Mouse (Mus musculus): ENCODE data around the gene Tada2a. TPM values are rescaled to one million over a fixed set of nuclear protein-coding genes. Genes with fewer than 3 reads are reported as not detected.

Tada2a gene
- polyA plus RNA-seq, 1 experiment from 2014 or later = 32.7 TPM

GRCm38 (mm10) chr11:84047270-84047669 lies 82.1 kb downstream of the Tada2a start:
- no peaks in the 10 kb centered on the region for H3K27me3 ChIP-seq (ENCODE audit: control insufficient read depth, insufficient read depth, low read length)
- 74% methylated on average over 4 of the region's 4 CpGs for WGBS
- DNase-seq (ENCODE audit: low spot score) (no peak), ATAC-seq (ENCODE audit: low FRiP score) (no peak)
- no peak overlapping the region for H3K4me3 ChIP-seq (ENCODE audit: low read depth, low read length)
- H3K4me1 ChIP-seq (replicated peaks; ENCODE audit: control insufficient read depth, insufficient read depth, low read length) = peaks cover 7% of the 10 kb centered on the region
- no peaks in the 10 kb centered on the region for H3K36me3 ChIP-seq (ENCODE audit: control insufficient read depth, insufficient read depth, low read length)
- no peak overlapping the region for H3K4me2 ChIP-seq (replicated peaks; ENCODE audit: low read depth, low read length)
- no peak overlapping the region for H3K9ac ChIP-seq (ENCODE audit: low read depth, low read length)
- no peak overlapping the region for H3K27ac ChIP-seq (ENCODE audit: low read depth, low read length)
- no peaks in the 10 kb centered on the region for H3K9me3 ChIP-seq (ENCODE audit: control insufficient read depth, low read length)

- Histone ChIP-seq H3K27me3 (ENCODE audit: control insufficient read depth, insufficient read depth, low read length) (no peaks in the 10 kb centered on the region), H3K4me1 (replicated peaks; ENCODE audit: control insufficient read depth, insufficient read depth, low read length) (peaks cover 7% of the 10 kb centered on the region), H3K9me3 (ENCODE audit: control insufficient read depth, low read length) (no peaks in the 10 kb centered on the region), H3K36me3 (ENCODE audit: control insufficient read depth, insufficient read depth, low read length) (no peaks in the 10 kb centered on the region), H3K4me2 (replicated peaks; ENCODE audit: low read depth, low read length) (no peak overlapping the region), H3K9ac (ENCODE audit: low read depth, low read length) (no peak overlapping the region), H3K4me3 (ENCODE audit: low read depth, low read length) (no peak overlapping the region), H3K27ac (ENCODE audit: low read depth, low read length) (no peak overlapping the region)
- no peak for DNase-seq (ENCODE audit: low spot score)
- 44% methylated on average over 1 of the region's 1 CpGs for WGBS
- ATAC-seq (ENCODE audit: low FRiP score) = no peak
These were observed 84.4 kb downstream of the Tada2a start for GRCm38 (mm10) chr11:84044988-84045387.

- H3K27ac ChIP-seq (ENCODE audit: low read depth, low read length) = peak overlapping the region; percentile 83
- 29% methylated on average over 14 of the region's 14 CpGs for WGBS
- no peaks in the 10 kb centered on the region for H3K9me3 ChIP-seq (ENCODE audit: control insufficient read depth, low read length)
- H3K4me2 ChIP-seq (replicated peaks; ENCODE audit: low read depth, low read length) = 0 out of 2 replicates have a peak overlapping the region, but pooled peaks have one; percentile 9
- H3K36me3 ChIP-seq (ENCODE audit: control insufficient read depth, insufficient read depth, low read length) = no peaks in the 10 kb centered on the region
- DNase-seq (ENCODE audit: low spot score) (peak; percentile 91), ATAC-seq (ENCODE audit: low FRiP score) (peak; percentile 93)
- no peak overlapping the region for H3K9ac ChIP-seq (ENCODE audit: low read depth, low read length)
- H3K4me1 ChIP-seq (replicated peaks; ENCODE audit: control insufficient read depth, insufficient read depth, low read length) = peaks cover 7% of the 10 kb centered on the region
- H3K27me3 ChIP-seq (ENCODE audit: control insufficient read depth, insufficient read depth, low read length) = no peaks in the 10 kb centered on the region
- H3K4me3 ChIP-seq (ENCODE audit: low read depth, low read length) = no peak overlapping the region
These were observed 86.3 kb downstream of the Tada2a start for GRCm38 (mm10) chr11:84042808-84043762.

GRCm38 (mm10) chr11:84040621-84041020 lies 88.8 kb downstream of the Tada2a start:
- Histone ChIP-seq H3K27me3 (ENCODE audit: control insufficient read depth, insufficient read depth, low read length) (no peaks in the 10 kb centered on the region), H3K9me3 (ENCODE audit: control insufficient read depth, low read length) (no peaks in the 10 kb centered on the region), H3K4me3 (ENCODE audit: low read depth, low read length) (no peak overlapping the region), H3K9ac (ENCODE audit: low read depth, low read length) (no peak overlapping the region), H3K4me1 (replicated peaks; ENCODE audit: control insufficient read depth, insufficient read depth, low read length) (peaks cover 7% of the 10 kb centered on the region), H3K4me2 (replicated peaks; ENCODE audit: low read depth, low read length) (no peak overlapping the region), H3K36me3 (ENCODE audit: control insufficient read depth, insufficient read depth, low read length) (no peaks in the 10 kb centered on the region), H3K27ac (ENCODE audit: low read depth, low read length) (no peak overlapping the region)
- WGBS = 82% methylated on average over 6 of the region's 6 CpGs
- DNase-seq (ENCODE audit: low spot score) = no peak
- no peak for ATAC-seq (ENCODE audit: low FRiP score)

- H3K27me3 ChIP-seq (ENCODE audit: control insufficient read depth, insufficient read depth, low read length) = no peaks in the 10 kb centered on the region
- no peak overlapping the region for H3K4me2 ChIP-seq (replicated peaks; ENCODE audit: low read depth, low read length)
- H3K27ac ChIP-seq (ENCODE audit: low read depth, low read length) = no peak overlapping the region
- 90% methylated on average over 5 of the region's 5 CpGs for WGBS
- ATAC-seq (ENCODE audit: low FRiP score) (no peak), DNase-seq (ENCODE audit: low spot score) (no peak)
- H3K4me3 ChIP-seq (ENCODE audit: low read depth, low read length) = no peak overlapping the region
- no peaks in the 10 kb centered on the region for H3K9me3 ChIP-seq (ENCODE audit: control insufficient read depth, low read length)
- H3K4me1 ChIP-seq (replicated peaks; ENCODE audit: control insufficient read depth, insufficient read depth, low read length) = no peaks in the 10 kb centered on the region
- no peaks in the 10 kb centered on the region for H3K36me3 ChIP-seq (ENCODE audit: control insufficient read depth, insufficient read depth, low read length)
- no peak overlapping the region for H3K9ac ChIP-seq (ENCODE audit: low read depth, low read length)
These were observed 95.7 kb downstream of the Tada2a start for GRCm38 (mm10) chr11:84033671-84034070.

- Histone ChIP-seq H3K9me3 (ENCODE audit: control insufficient read depth, low read length) (no peaks in the 10 kb centered on the region), H3K9ac (ENCODE audit: low read depth, low read length) (no peak overlapping the region), H3K4me2 (replicated peaks; ENCODE audit: low read depth, low read length) (no peak overlapping the region), H3K4me1 (replicated peaks; ENCODE audit: control insufficient read depth, insufficient read depth, low read length) (no peaks in the 10 kb centered on the region), H3K4me3 (ENCODE audit: low read depth, low read length) (no peak overlapping the region), H3K27me3 (ENCODE audit: control insufficient read depth, insufficient read depth, low read length) (no peaks in the 10 kb centered on the region), H3K36me3 (ENCODE audit: control insufficient read depth, insufficient read depth, low read length) (0 out of 2 replicates have a peak, but pooled peaks cover under 1% of the 10 kb centered on the region), H3K27ac (ENCODE audit: low read depth, low read length) (no peak overlapping the region)
- WGBS = 93% methylated on average over 5 of the region's 5 CpGs
- no peak for DNase-seq (ENCODE audit: low spot score)
- no peak for ATAC-seq (ENCODE audit: low FRiP score)
These were observed 96.8 kb downstream of the Tada2a start for GRCm38 (mm10) chr11:84032559-84032958.

- Histone ChIP-seq H3K27me3 (ENCODE audit: control insufficient read depth, insufficient read depth, low read length) (no peaks in the 10 kb centered on the region), H3K36me3 (ENCODE audit: control insufficient read depth, insufficient read depth, low read length) (0 out of 2 replicates have a peak, but pooled peaks cover 2% of the 10 kb centered on the region), H3K4me3 (ENCODE audit: low read depth, low read length) (no peak overlapping the region), H3K9ac (ENCODE audit: low read depth, low read length) (no peak overlapping the region), H3K27ac (ENCODE audit: low read depth, low read length) (no peak overlapping the region), H3K4me2 (replicated peaks; ENCODE audit: low read depth, low read length) (no peak overlapping the region), H3K4me1 (replicated peaks; ENCODE audit: control insufficient read depth, insufficient read depth, low read length) (no peaks in the 10 kb centered on the region), H3K9me3 (ENCODE audit: control insufficient read depth, low read length) (no peaks in the 10 kb centered on the region)
- 58% methylated on average over 9 of the region's 9 CpGs for WGBS
- ATAC-seq (ENCODE audit: low FRiP score) (no peak), DNase-seq (ENCODE audit: low spot score) (peak; percentile 58)
These were observed 97.4 kb downstream of the Tada2a start for GRCm38 (mm10) chr11:84031971-84032370.
